Mouse (Mus musculus): ENCODE results near the gene St8sia1.
"Not testable (repeated sequence)": the region's sequence is repeated elsewhere in the genome, so short reads cannot be mapped to it uniquely, and the experiment has no call there.

St8sia1 gene

DNA sequence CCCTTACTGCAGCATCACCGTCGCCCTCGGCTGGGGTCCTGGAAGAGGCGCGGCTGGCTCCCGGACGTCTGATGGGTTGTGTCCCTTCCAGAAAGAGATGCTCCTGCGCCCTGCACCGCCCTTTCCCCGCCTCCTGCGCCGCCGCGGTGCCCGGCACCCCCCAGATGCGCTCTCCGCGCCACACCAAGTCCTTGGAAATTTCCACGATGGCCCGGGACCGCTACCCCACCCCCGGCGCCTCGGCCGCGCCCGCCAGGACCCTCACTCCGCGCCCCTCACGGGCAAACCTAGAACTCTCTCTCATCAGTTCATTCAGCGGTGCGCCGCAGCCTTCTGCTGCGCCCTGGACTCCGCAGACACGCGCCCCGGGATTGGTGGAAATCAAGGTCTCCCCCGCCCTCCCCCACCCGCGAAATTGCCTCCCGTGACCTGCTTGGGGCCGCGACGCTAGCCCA is at the start of gene St8sia1:
Gene St8sia1 (minus strand): TSS at position 377 of the 455 bp plus-strand sequence.
- DNase-seq (ENCODE audit: extremely low read depth, low read depth), result no peak

DNA sequence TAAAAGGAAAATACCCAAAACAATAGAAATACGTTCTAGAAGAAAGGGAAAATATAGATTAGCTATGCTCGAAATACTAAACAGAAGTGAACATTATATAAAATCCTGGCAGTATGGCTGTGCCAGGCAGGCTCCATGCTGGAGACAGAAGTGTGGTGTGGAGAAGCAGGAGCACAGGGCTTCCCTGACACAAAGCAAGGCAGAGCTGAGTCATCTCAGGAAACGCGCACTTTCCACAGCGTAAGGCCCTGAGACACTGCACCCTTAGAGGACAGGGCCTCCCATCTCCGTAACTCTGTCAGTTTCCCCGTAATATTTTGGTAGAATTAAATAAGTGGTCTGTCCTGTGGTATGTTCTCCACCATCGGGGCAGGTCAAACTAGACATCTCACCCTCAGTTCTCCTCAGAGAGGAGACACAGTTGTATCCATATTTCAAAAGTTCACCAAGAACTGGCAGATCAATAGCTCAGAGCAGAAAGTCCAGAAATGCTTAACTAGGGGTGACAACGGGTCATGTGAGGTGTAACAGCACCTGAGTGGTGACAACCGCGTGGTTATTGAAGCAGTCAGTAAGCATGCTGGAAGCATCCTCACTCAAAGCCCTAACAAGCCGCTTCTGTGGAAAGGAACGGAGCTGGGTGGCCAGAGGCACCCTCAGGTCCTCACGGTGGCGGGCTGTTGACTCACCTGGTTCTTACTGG is 48.4 kb upstream of the St8sia1 start:
- no peak for DNase-seq (ENCODE audit: extremely low read depth, low read depth)

DNA sequence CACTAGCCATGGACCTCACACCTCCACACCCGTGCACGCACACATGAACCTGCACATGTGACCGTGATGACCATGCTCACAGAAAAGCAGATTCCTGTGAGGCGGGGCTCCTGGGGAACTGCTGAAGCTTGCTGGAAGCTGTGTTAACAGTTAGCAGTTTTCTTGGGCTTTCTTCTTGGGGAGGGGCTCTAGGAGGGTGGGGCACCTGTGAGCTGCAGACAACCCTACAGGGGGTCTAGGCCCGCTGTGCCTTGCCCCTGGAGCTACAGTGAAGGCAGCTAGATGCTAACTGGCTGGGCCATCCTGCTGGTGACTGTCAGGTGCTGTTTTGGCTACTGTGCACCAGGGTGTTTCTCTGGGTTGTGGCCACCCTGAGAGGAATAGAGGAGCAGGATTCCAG is 44.6 kb upstream of the St8sia1 start:
- DNase-seq (ENCODE audit: extremely low read depth, low read depth), result no peak

DNA sequence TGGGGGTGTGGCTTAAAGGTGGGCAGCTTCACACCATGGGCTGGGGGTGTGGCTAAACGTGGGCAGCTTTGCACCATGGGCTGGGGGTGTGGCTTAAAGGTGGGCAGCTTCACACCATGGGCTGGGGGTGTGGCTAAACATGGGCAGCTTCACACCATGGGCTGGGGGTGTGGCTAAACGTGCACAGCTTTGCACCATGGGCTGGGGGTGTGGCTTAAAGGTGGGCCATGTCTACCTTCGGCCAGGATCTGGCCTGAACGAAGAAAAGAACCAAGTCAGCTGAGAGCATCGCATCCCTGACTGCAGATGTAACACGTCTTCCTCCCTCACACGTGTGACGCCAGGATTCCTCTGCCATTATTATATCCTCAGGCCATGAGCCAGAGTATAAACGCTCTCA is 41.0 kb upstream of the St8sia1 start:
- not testable (repeated sequence) for DNase-seq (ENCODE audit: extremely low read depth, low read depth)

DNA sequence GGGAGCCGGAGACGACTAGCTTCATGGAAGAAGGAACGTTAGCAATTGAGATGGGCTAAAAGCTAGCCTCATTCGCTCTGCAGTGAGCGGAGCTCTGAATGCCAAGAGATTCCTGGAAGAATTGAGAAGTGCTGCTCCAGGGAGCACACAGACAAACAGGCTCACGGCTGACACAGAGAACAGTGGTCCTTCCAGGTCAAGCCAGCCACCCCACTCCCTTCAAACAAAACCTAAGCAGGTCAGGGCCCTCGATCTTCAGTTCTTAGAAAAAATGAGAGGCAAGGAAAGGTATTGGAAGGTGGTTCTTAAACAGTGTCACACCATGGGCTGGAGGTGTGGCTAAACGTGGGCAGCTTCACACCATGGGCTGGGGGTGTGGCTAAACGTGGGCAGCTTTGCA is 40.5 kb upstream of the St8sia1 start:
- no peak for DNase-seq (ENCODE audit: extremely low read depth, low read depth)

DNA sequence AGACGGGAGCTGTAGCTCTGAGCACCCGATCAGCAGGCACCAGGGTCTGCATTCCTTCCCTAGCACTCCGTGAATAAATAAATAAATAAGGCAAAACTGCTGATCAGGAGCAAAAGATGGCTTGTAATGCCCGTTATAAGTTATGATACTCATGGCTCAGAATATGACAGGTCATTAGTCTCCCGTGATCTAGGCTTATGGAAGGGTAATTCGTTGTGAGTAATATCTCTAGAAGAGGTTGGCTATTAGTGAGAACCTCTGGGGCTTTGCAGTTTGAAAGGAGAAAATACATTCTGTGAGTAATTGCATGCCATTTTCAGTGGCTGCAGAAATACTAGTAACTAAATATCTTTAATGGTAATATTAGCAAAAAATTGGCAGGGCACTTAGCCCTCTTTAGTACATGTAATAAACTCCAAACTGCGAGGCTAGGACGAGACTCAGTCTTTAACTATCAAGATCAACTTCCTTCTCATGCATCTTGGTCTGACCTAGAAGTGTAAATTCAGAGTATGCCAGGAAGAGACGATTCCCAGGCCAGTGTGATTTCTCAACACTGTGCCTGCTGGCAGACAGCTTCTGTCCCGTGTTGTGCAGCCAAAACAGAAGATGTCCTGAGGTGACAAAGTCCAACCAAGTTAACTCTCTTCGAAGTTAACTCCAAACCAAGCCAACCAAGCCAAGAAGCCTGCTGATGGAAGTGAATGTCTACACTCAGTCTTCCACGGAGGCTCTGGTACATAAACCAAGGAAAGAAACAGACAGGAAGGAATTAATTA is 34.2 kb upstream of the St8sia1 start:
- DNase-seq (ENCODE audit: extremely low read depth, low read depth), result no peak

DNA sequence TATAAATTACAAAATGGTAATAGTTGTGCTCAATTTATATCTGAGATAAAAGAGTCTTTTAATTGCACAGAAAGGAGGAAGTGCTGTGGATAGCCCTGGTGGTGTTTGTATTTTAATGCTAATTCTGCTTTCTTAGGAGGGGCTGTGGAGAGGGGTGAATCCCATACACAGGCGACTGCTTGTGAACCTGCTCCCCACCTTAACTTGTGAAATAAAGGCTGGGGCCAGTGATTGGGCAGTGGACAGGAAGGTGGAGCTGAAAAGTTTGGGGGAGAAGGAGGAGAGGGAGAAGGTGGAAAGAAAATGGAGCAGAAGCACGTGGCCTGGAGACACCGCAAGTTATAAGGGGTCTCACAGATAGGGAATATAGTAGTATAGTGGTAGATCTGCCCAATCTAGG is 32.6 kb upstream of the St8sia1 start:
- DNase-seq (ENCODE audit: extremely low read depth, low read depth), result no peak

DNA sequence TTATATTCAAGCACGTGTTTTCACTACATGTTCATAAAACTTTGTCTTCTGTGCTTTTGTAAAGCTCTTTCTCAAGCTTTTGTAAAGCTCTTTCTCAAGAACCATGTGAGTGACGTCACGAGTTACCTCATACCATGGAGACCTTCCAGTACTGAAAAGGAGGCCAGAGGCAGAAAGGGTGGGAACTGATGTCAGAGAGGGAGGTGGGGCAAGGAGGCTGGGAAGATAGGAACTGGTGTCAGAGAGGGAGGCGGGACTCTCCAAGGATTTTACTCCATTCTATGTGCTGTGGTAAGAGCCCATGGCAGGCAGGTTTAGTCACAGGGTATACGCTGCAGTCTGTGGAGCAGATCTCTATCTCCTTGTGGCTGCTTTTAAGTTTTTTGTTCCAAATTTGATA is 31.3 kb upstream of the St8sia1 start:
- no peak for DNase-seq (ENCODE audit: extremely low read depth, low read depth)

DNA sequence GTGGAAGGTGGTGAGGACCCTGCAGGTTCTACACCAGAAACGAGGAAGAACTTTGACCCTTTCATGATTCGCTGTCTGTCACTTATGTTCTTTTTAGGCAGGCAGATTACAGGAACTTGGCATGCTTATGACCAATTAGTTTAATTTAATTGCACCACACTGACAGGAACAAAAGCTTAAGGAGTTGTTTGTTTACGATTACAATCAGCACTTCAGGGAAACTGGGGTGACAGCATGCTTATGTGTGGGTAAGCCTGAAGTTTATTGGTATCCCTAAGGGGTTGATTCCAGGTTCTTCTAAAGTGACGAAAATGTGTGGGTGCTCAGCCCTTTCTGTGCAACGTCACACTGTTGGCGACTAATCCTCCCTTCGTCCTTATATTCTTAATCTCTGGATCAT is 30.6 kb upstream of the St8sia1 start:
- DNase-seq (ENCODE audit: extremely low read depth, low read depth), result no peak

DNA sequence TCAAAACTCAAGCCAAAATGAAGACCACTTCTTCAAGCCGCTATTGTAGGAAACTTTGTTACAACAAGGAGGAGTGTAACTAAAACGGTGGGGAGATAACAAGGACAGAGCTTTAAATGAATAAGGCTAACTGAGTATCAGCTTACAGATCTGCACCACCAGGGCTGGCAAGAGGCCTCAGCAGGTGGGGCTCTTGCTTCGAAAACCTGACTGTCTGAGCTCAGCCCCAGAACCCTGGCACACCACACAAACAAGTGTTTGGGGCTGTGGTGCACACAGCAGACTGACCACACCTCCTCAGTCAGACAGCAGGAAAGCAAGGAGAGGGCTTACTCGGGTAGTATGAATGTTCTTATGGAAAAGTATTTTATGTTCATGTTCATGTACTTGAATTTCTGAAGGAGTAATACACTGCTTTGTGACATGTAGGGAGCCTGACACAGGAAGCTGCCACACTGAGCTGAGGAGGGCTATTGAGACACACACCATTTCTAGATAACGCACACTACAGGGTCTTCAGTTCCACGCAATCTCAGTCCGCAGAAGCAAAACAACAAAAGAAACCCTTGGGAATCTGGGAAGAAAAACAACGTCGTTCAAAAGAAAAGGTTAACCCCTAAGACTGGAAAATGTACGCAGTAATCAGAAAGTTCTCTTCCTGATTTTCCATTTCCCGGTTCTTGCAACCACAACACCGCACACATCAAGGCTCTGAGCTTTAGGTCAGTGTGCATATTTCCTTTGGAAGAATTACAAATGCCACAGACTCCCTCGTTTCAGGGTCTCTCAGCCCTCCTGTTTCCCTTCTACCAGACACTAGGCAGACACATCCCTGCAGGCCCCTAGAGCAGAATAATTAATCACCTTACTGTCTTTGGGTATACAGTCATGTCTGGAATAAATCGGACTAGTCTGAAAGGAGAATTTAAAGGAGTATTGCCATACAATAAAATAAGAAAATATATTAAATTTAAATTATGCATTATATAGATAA is 29.8 kb upstream of the St8sia1 start:
- no peak for DNase-seq (ENCODE audit: extremely low read depth, low read depth)

DNA sequence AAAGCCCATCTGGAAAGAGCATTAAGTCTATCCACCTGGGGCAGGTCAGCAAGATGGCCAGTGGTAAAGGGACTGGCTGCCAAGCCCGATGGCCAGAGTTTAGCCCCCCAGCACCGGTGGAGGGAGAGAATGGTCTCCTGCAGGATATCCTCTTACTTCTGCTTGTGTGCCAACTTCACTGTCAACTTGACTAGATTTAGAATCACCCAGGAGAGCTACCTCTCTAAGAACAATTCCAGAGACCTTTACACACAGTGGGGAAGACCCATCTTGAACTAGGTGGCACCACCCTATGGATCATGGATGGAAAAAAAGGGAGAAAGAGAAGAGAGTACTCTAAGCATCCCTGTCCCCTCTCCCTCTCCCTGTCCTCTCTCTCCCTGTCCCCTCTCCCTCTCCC is 28.7 kb upstream of the St8sia1 start:
- DNase-seq (ENCODE audit: extremely low read depth, low read depth), result no peak

DNA sequence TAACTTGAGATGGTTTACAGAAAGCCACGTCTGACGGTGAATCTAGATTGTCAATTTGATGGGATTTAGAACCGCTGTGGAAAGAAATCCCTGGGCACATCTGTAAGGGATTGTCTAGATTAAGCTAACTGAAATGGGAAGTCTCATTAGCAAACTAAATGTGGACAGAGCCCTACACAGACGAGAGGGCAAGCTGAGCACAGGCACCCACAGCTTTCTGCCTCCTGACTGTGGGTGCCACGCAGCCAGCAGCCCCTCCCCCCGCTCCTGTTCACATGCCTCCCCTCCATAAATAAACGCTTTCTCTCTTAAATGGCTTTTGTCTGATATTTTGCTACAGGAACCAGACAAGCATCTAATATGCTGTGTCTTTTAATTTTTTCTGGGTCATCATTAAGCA is 27.8 kb upstream of the St8sia1 start:
- no peak for DNase-seq (ENCODE audit: extremely low read depth, low read depth)

DNA sequence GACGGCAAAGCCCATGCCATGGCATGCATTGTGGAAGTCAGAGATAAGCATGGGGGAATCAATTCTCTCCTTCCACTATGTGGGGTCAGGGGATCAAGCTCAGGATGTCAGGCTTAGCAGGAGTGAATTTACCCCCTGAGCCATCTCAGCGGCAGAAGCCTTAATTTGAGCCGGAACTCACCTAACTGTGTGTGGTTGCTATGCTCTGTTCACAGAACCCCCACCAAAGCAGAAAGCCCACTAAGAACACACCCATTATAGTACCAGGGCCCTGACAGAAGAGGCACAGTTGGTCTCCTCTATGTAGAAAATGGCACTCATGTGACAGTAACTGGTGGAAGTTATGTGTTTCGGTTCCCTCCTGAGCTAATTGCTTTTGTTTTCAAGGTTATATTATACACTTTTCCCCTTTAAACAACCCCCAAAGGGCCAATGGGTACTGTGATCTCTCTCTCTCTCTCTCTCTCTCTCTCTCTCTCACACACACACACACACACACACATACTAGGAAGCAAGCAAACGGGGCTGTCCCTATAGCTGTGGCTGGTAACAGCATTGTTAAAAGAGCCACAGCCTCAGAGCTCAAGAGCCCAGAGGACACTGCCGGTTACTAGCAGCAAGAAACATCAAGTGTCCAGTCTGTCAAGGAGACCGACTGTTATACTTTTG is 27.3 kb upstream of the St8sia1 start:
- no peak for DNase-seq (ENCODE audit: extremely low read depth, low read depth)

DNA sequence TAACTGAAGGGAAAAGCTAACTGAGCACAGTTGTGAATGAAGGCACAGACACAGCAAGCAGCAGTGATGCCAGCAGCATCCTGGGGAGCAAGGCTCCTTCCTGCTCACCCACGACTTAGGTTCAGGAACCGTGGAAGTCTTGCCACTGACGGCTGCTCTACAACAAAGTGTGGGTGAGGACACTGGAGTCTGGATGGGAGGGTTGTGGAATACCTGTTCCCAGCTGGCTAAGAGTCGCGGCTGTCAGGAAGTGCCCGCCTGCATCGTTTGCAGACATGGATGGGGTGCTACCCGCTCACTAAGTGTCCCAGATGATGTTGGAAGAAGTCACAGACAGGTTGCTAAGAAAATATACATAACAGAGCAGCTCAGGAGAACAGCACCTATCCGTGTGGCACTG is 26.3 kb upstream of the St8sia1 start:
- DNase-seq (ENCODE audit: extremely low read depth, low read depth), result no peak

DNA sequence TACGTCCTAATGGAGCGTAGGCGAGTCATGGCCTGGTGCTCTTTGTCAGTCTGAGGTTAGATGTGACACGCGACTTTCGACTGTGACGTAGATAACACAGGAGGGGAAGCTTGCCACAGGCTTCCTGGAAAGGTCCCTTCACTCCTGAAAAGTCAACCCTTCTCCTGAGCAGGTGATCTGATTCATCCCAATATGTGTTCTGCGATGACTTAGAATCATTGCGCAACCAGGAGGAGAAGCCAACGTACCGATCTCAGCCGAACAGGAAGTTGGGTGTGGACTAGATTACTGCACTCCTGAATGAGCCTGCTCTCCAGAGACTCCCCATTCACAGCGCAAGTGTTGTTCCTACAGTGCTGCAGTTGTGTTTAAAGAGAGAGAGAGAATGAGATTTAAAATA is 25.2 kb upstream of the St8sia1 start:
- DNase-seq (ENCODE audit: extremely low read depth, low read depth), result peak; percentile 57

DNA sequence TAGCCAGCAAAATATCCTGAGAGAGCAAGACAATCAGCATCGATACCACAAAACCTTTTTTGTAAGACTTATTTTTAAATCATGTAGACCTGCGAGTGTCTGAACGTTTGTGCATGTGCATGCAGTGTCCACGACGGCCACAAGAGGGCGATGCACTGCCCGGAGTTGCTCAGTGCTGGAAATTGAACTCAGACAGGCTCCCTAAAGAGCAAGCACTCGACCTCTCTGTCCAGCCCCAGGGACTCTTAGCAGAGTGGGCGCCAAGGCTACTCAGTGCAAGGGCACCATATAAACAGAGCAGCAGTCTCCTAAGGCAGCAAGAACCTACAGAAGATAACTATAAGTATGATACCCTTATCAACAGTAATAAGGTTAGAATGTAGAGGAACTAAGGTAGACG is 24.5 kb upstream of the St8sia1 start:
- DNase-seq (ENCODE audit: extremely low read depth, low read depth), result peak; percentile 44

DNA sequence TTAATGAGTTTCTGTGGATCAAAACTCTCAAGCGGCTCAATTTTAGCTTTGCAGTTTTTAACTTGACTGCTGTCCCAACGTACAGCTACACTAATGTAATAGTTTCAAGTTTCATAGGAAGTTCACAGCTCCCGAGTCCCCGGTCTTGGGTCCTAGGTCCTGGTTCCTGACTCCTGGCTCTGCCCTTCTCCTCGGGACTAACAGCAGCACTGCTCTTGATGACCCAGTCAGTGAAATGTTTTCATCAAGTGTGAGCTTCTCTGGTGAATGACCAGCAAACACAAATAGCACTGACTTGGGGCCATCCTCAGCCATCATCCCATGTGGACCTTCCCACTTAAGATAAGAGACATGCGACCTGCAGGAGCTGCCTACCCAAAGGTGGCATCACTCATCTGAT is 24.0 kb upstream of the St8sia1 start:
- DNase-seq (ENCODE audit: extremely low read depth, low read depth), result no peak

DNA sequence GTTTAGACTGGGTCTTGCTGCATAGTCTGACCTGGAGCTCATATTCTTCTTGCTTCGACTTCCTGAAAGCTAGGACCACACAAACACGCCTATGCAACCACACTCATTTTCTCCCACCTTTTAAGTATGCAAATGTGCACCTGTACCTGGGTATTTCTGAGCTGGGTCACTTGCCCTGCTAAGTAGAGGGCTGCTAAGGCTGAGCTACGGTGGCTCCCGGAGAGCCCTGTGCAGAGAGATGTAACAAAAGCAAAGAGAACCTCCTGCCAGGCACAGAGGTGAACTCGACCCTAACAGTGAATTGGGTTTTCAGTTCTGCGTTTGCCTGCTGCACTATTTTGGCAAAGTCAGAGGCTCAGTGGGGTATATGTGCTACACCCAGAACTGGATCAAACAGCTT is 23.4 kb upstream of the St8sia1 start:
- no peak for DNase-seq (ENCODE audit: extremely low read depth, low read depth)

DNA sequence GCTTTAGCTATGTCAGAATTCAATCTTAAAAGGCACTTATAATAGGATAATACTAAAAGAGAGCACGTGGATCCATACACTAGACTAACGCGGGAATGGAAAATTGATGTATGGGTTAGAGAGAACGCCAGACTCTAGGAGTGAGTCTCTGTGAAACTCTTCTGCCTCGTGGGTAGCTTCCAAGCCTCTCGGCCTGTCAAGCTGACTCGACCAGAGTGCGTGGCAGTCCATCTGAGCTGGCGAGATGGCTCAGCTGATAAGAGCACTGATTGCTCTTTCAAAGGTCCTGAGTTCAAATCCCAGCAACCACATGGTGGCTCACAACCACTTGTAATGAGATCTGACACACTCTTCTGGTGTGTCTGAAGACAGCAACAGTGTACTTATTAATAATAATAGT is 22.5 kb upstream of the St8sia1 start:
- DNase-seq (ENCODE audit: extremely low read depth, low read depth), result not testable (repeated sequence)

DNA sequence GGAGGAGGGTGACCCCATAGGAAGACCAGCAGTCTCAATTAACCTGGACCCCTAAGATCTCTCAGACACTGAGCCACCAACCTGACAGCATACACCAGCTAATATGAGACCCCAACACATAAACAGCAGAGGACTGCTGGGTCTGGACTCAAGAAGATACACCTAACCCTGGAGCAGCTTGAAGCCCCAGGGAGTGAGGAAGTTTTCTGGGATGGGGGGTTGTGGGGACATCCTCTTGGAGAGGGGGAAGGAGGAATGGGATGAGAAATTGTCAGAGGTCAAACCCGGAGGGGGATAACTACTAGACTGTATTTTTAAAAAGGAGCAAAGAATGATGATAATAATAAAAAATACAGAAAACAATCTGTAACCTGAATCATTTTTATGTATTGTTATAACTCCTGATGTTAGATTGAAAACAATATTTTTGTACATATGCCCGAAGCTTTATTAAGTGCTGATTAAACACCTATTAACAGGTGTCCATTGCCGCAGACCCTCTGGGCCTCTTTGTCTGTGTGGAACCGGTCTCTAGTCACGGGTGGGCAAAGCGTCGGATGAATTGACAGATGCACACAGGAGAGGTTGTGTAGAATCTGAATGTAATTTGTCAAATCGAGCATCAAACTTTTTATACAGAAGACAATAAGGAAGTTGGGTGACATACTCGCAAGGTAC is 21.4 kb upstream of the St8sia1 start:
- not testable (repeated sequence) for DNase-seq (ENCODE audit: extremely low read depth, low read depth)

Data from MEL-GATA-1-ER (cell line).